9 mouse cellular contexts compared by ENCODE assay signal in the genomic region with DNA sequence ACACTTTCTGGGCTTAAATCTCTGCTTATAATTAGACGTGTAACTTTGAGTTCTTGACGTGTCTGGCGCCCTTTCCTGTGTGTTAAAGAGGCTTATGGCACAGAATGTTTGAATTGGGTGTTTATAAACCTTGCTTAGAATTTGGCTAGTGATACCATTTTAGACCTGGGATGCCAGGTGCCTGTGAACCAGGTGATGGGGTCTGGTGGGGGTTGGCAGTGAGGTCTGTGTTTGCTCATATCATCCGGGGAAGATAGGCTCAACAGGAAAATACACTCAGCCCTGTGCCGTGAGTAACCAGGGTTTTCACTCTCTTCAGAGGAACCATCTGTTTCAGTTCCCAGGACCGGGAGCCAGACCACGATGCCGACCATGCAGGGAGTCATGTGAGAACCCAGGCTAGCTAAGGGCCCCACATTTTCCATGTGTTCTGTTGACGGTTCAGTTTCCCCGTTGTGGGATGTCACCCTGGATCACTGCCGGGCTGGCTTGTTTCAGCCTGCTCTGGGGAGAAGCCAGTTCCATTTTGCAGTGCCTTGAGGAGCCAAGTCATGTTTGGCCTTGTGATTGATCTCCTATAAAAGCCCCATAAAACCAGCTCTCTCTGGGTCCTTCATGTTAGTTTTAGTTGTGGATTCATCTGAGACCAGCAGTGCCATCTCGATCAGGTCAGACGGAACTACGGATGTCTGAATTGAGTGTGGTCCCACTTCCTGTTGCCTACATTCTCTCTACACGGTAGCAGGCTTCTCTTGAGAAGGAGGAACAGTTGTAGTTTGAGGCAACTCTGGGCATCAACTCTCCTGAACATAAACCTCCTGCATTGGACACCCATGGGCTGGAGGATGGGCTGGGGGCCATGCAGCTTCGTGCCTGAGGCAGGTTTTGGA.
DNase-seq lines count a peak whose midpoint lies in the region; ATAC-seq lines count a peak whose summit lies in the region.
"Had no signal": no experiment of that assay in that cellular context is flagged by ENCODE, and none has a peak within 500 bp of the region (broad histone marks: within the 10 kb centered on the region; RNA-seq: fewer than 3 reads in every experiment).

No protein-coding gene starts in this region.

- DNase-seq in frontal cortex, adult 2 months (ENCODE audit: extremely low spot score in 1 of 2, low spot score in 1 of 2) = no peak
- DNase-seq in 416B (ENCODE audit: low read depth) = peak; percentile 23
- peak; percentile 33 for DNase-seq in layer of hippocampus, adult 9-10 months (ENCODE audit: low spot score)
- DNase-seq in adipocyte (ENCODE audit: low spot score) = no peak
- no peak for DNase-seq in frontal cortex, postnatal 36 days (ENCODE audit: low spot score in 2 of 2)
- no peak for DNase-seq in testis, postnatal 14 days (ENCODE audit: low spot score)
- DNase-seq: kidney, adult 11 months had no signal

- peak; percentile 41 for ATAC-seq in frontal cortex, adult (ENCODE audit: low TSS enrichment)
- peak; percentile 24; the same call in 1 of the 2 replicates for ATAC-seq in common myeloid progenitor, adult 5-6 weeks (replicated peaks; ENCODE audit: low read depth, poor library complexity, severe bottlenecking)

Comparison
In these comparisons a context has a peak if more than half of its experiments do, and no peak if none do; other contexts are left out.
1. DNase-seq: peak in 416B (single experiment) and layer of hippocampus, adult 9-10 months (single experiment); none in frontal cortex, adult 2 months (0 of 2), adipocyte (single experiment), frontal cortex, postnatal 36 days (0 of 2) and testis, postnatal 14 days (single experiment).